Mouse (Mus musculus): ENCODE results near the gene Cd300lg. TPM values are rescaled to one million over a fixed set of nuclear protein-coding genes. Genes with fewer than 3 reads are reported as not detected.
A peak's percentile ranks its signal among the peaks of the same experiment; 100 is the strongest.

Gene Cd300lg
- polyA plus RNA-seq, 1 experiment, result 2.7 TPM

- Histone ChIP-seq H3K4me3 (ENCODE audit: control insufficient read depth, low read depth, low read length) (peak overlapping the region; percentile 41), H3K36me3 (ENCODE audit: control insufficient read depth, insufficient read depth, low read length) (no peaks in the 10 kb centered on the region), H3K27ac (ENCODE audit: control insufficient read depth, insufficient read depth, low read depth, low read length) (no peak overlapping the region), H3K27me3 (ENCODE audit: control insufficient read depth, insufficient read depth, low read length) (no peaks in the 10 kb centered on the region), H3K4me1 (ENCODE audit: control insufficient read depth, insufficient read depth, low read length) (peaks cover 2% of the 10 kb centered on the region)
- no peak for TF ChIP-seq CTCF (IDR thresholded peaks at IDR 0.05; ENCODE audit: control insufficient read depth, insufficient read depth, insufficient replicate concordance, low read depth, low read length)
- no peak for TF ChIP-seq POLR2A (IDR thresholded peaks at IDR 0.05; ENCODE audit: control insufficient read depth, low read depth, low read length)
Measured at GRCm38 (mm10) chr11:102049875-102050482, 8.7 kb downstream of the Cd300lg start.

- H3K4me3 ChIP-seq (ENCODE audit: control insufficient read depth, low read depth, low read length), result no peak overlapping the region
- peaks cover 2% of the 10 kb centered on the region for H3K4me1 ChIP-seq (ENCODE audit: control insufficient read depth, insufficient read depth, low read length)
- peak overlapping the region; percentile 62; the same call in 1 of the 2 replicates for H3K27ac ChIP-seq (ENCODE audit: control insufficient read depth, insufficient read depth, low read depth, low read length)
- no peaks in the 10 kb centered on the region for H3K27me3 ChIP-seq (ENCODE audit: control insufficient read depth, insufficient read depth, low read length)
- no peaks in the 10 kb centered on the region for H3K36me3 ChIP-seq (ENCODE audit: control insufficient read depth, insufficient read depth, low read length)
- TF ChIP-seq CTCF (IDR thresholded peaks at IDR 0.05; ENCODE audit: control insufficient read depth, insufficient read depth, insufficient replicate concordance, low read depth, low read length), result no peak
- TF ChIP-seq POLR2A (IDR thresholded peaks at IDR 0.05; ENCODE audit: control insufficient read depth, low read depth, low read length), result no peak
Measured at GRCm38 (mm10) chr11:102051541-102051940, 10.2 kb downstream of the Cd300lg start.

- Histone ChIP-seq H3K4me3 (ENCODE audit: control insufficient read depth, low read depth, low read length) (no peak overlapping the region), H3K36me3 (ENCODE audit: control insufficient read depth, insufficient read depth, low read length) (no peaks in the 10 kb centered on the region), H3K27me3 (ENCODE audit: control insufficient read depth, insufficient read depth, low read length) (no peaks in the 10 kb centered on the region), H3K4me1 (ENCODE audit: control insufficient read depth, insufficient read depth, low read length) (peaks cover 2% of the 10 kb centered on the region), H3K27ac (ENCODE audit: control insufficient read depth, insufficient read depth, low read depth, low read length) (peak overlapping the region; percentile 62; the same call in 1 of the 2 replicates)
- TF ChIP-seq POLR2A (IDR thresholded peaks at IDR 0.05; ENCODE audit: control insufficient read depth, low read depth, low read length) (no peak), CTCF (IDR thresholded peaks at IDR 0.05; ENCODE audit: control insufficient read depth, insufficient read depth, insufficient replicate concordance, low read depth, low read length) (no peak)
Measured at GRCm38 (mm10) chr11:102051954-102052353, 10.6 kb downstream of the Cd300lg start.

GRCm38 (mm10) chr11:102052697-102053096, 11.4 kb downstream of the Cd300lg start:
- peaks cover 2% of the 10 kb centered on the region for H3K4me1 ChIP-seq (ENCODE audit: control insufficient read depth, insufficient read depth, low read length)
- H3K4me3 ChIP-seq (ENCODE audit: control insufficient read depth, low read depth, low read length), result no peak overlapping the region
- H3K27ac ChIP-seq (ENCODE audit: control insufficient read depth, insufficient read depth, low read depth, low read length), result peak overlapping the region; percentile 44
- TF ChIP-seq CTCF (IDR thresholded peaks at IDR 0.05; ENCODE audit: control insufficient read depth, insufficient read depth, insufficient replicate concordance, low read depth, low read length) (no peak), POLR2A (IDR thresholded peaks at IDR 0.05; ENCODE audit: control insufficient read depth, low read depth, low read length) (no peak)
- no peaks in the 10 kb centered on the region for H3K36me3 ChIP-seq (ENCODE audit: control insufficient read depth, insufficient read depth, low read length)
- no peaks in the 10 kb centered on the region for H3K27me3 ChIP-seq (ENCODE audit: control insufficient read depth, insufficient read depth, low read length)

GRCm38 (mm10) chr11:102053183-102053582, 11.9 kb downstream of the Cd300lg start:
- Histone ChIP-seq H3K4me1 (ENCODE audit: control insufficient read depth, insufficient read depth, low read length) (peaks cover 2% of the 10 kb centered on the region), H3K27me3 (ENCODE audit: control insufficient read depth, insufficient read depth, low read length) (no peaks in the 10 kb centered on the region)
- TF ChIP-seq CTCF (IDR thresholded peaks at IDR 0.05; ENCODE audit: control insufficient read depth, insufficient read depth, insufficient replicate concordance, low read depth, low read length) (no peak), POLR2A (IDR thresholded peaks at IDR 0.05; ENCODE audit: control insufficient read depth, low read depth, low read length) (no peak)

GRCm38 (mm10) chr11:102053847-102054246, 12.5 kb downstream of the Cd300lg start:
- TF ChIP-seq CTCF (IDR thresholded peaks at IDR 0.05; ENCODE audit: control insufficient read depth, insufficient read depth, insufficient replicate concordance, low read depth, low read length) (peak; percentile 67; the same call in 1 of the 2 replicates), POLR2A (IDR thresholded peaks at IDR 0.05; ENCODE audit: control insufficient read depth, low read depth, low read length) (no peak)
- peaks cover 2% of the 10 kb centered on the region for H3K4me1 ChIP-seq (ENCODE audit: control insufficient read depth, insufficient read depth, low read length)
- no peaks in the 10 kb centered on the region for H3K36me3 ChIP-seq (ENCODE audit: control insufficient read depth, insufficient read depth, low read length)
- no peaks in the 10 kb centered on the region for H3K27me3 ChIP-seq (ENCODE audit: control insufficient read depth, insufficient read depth, low read length)
- no peak overlapping the region for H3K4me3 ChIP-seq (ENCODE audit: control insufficient read depth, low read depth, low read length)
- H3K27ac ChIP-seq (ENCODE audit: control insufficient read depth, insufficient read depth, low read depth, low read length), result no peak overlapping the region

More at GRCm38 (mm10) chr11:102053183-102053582, 11.9 kb downstream of the Cd300lg start:
- Histone ChIP-seq H3K36me3 (ENCODE audit: control insufficient read depth, insufficient read depth, low read length) (no peaks in the 10 kb centered on the region), H3K4me3 (ENCODE audit: control insufficient read depth, low read depth, low read length) (no peak overlapping the region), H3K27ac (ENCODE audit: control insufficient read depth, insufficient read depth, low read depth, low read length) (no peak overlapping the region)

- TF ChIP-seq POLR2A (IDR thresholded peaks at IDR 0.05; ENCODE audit: control insufficient read depth, low read depth, low read length), result no peak
- TF ChIP-seq CTCF (IDR thresholded peaks at IDR 0.05; ENCODE audit: control insufficient read depth, insufficient read depth, insufficient replicate concordance, low read depth, low read length), result peak; percentile 96
- Histone ChIP-seq H3K4me1 (ENCODE audit: control insufficient read depth, insufficient read depth, low read length) (peaks cover 6% of the 10 kb centered on the region), H3K27ac (ENCODE audit: control insufficient read depth, insufficient read depth, low read depth, low read length) (no peak overlapping the region), H3K4me3 (ENCODE audit: control insufficient read depth, low read depth, low read length) (peak overlapping the region; percentile 63), H3K27me3 (ENCODE audit: control insufficient read depth, insufficient read depth, low read length) (no peaks in the 10 kb centered on the region), H3K36me3 (ENCODE audit: control insufficient read depth, insufficient read depth, low read length) (no peaks in the 10 kb centered on the region)
Measured at GRCm38 (mm10) chr11:102061236-102061940, 20.1 kb downstream of the Cd300lg start.

Data from testis, adult 2 months (tissue).